Mouse (Mus musculus) ES-Bruce4 (cell line): ENCODE measurements at regions not wholly inside any gene's neighbourhood (a gene's known extent, or its start where the extent isn't known, plus 50 kb on each side); places are given as distances from the start of the nearest gene placed in this dataset.

ENCODE experiments used
- H3K27ac ChIP-seq: 2 replicates; pipeline ENCODE4 v1.5.1; 2012; ENCODE audit warnings: low read length, inconsistent platforms; ENCODE audit not compliant: insufficient read depth
- H3K27me3 ChIP-seq: 2 replicates; pipeline ENCODE4 v1.6.1; 2012; ENCODE audit warnings: mild to moderate bottlenecking, low read length, inconsistent platforms; ENCODE audit not compliant: control insufficient read depth, poor library complexity, insufficient read depth, severe bottlenecking
- H3K36me3 ChIP-seq: 2 replicates; pipeline ENCODE4 v1.6.1; 2012; ENCODE audit warnings: inconsistent platforms, mild to moderate bottlenecking, low read length, moderate library complexity; ENCODE audit not compliant: control insufficient read depth, poor library complexity, insufficient read depth, severe bottlenecking
- H3K4me1 ChIP-seq: one replicate; pipeline ENCODE4 v1.8.1; 2011; ENCODE audit warnings: low read length; ENCODE audit not compliant: control insufficient read depth, insufficient read depth
- H3K4me3 ChIP-seq: 2 replicates; pipeline ENCODE4 v1.5.1; 2011; ENCODE audit warnings: low read depth, mild to moderate bottlenecking, low read length
- H3K9ac ChIP-seq: 2 replicates; pipeline ENCODE4 v1.6.1; 2012; ENCODE audit warnings: low read depth, mild to moderate bottlenecking, inconsistent platforms; ENCODE audit not compliant: poor library complexity, severe bottlenecking
- H3K9me3 ChIP-seq: replicated peaks from 2 replicates; pipeline ENCODE4 v1.6.1; 2012; ENCODE audit warnings: mild to moderate bottlenecking, low read length, inconsistent platforms; ENCODE audit not compliant: control insufficient read depth, poor library complexity, insufficient read depth, severe bottlenecking
- CTCF ChIP-seq: IDR thresholded peaks from one replicate; pipeline ENCODE4 v1.8.1; 2011; ENCODE audit warnings: low read depth, low read length
- EP300 ChIP-seq: IDR thresholded peaks from 2 replicates; pipeline ENCODE4 v1.6.1; 2011; ENCODE audit warnings: low read depth, low read length; ENCODE audit not compliant: insufficient read depth
- POLR2A ChIP-seq: IDR thresholded peaks from one replicate; pipeline ENCODE4 v1.8.1; 2011; ENCODE audit warnings: low read length; ENCODE audit not compliant: insufficient read depth

- Histone ChIP-seq H3K9me3 (no peaks in the 10 kb centered on the region), H3K27ac (no peak overlapping the region), H3K27me3 (no peaks in the 10 kb centered on the region), H3K4me1 (no peaks in the 10 kb centered on the region), H3K36me3 (no peaks in the 10 kb centered on the region), H3K4me3 (no peak overlapping the region), H3K9ac (no peak overlapping the region)
- TF ChIP-seq CTCF: no peak
- no peak for TF ChIP-seq POLR2A
- TF ChIP-seq EP300: no peak
Measured at GRCm38 (mm10) chr9:52591188-52591587, 88.4 kb downstream of the AI593442 start.

- no peaks in the 10 kb centered on the region for H3K36me3 ChIP-seq
- no peak overlapping the region for H3K27ac ChIP-seq
- no peak overlapping the region for H3K4me3 ChIP-seq
- no peaks in the 10 kb centered on the region for H3K27me3 ChIP-seq
- TF ChIP-seq EP300 (no peak), CTCF (no peak), POLR2A (no peak)
- H3K9me3 ChIP-seq: no peaks in the 10 kb centered on the region
- H3K4me1 ChIP-seq: no peaks in the 10 kb centered on the region
- no peak overlapping the region for H3K9ac ChIP-seq
Measured at GRCm38 (mm10) chr9:52574066-52574465, 105.5 kb downstream of the AI593442 start.

GRCm38 (mm10) chr9:52551577-52552281 is 127.9 kb downstream of the AI593442 start:
- no peaks in the 10 kb centered on the region for H3K27me3 ChIP-seq
- H3K4me3 ChIP-seq: no peak overlapping the region
- H3K27ac ChIP-seq: no peak overlapping the region
- no peak overlapping the region for H3K9ac ChIP-seq
- no peaks in the 10 kb centered on the region for H3K9me3 ChIP-seq
- no peaks in the 10 kb centered on the region for H3K4me1 ChIP-seq
- no peaks in the 10 kb centered on the region for H3K36me3 ChIP-seq
- TF ChIP-seq EP300 (no peak), CTCF (no peak), POLR2A (no peak)

- Histone ChIP-seq H3K4me3 (no peak overlapping the region), H3K4me1 (no peaks in the 10 kb centered on the region), H3K9ac (no peak overlapping the region), H3K27ac (no peak overlapping the region), H3K9me3 (no peaks in the 10 kb centered on the region), H3K27me3 (no peaks in the 10 kb centered on the region), H3K36me3 (no peaks in the 10 kb centered on the region)
- TF ChIP-seq EP300 (no peak), CTCF (no peak)
Measured at GRCm38 (mm10) chr9:52546071-52546470, 133.5 kb downstream of the AI593442 start.

- TF ChIP-seq POLR2A (no peak), CTCF (no peak), EP300 (no peak)
- Histone ChIP-seq H3K27me3 (no peaks in the 10 kb centered on the region), H3K27ac (no peak overlapping the region), H3K36me3 (no peaks in the 10 kb centered on the region), H3K9ac (no peak overlapping the region), H3K4me1 (no peaks in the 10 kb centered on the region), H3K9me3 (no peaks in the 10 kb centered on the region), H3K4me3 (no peak overlapping the region)
Measured at GRCm38 (mm10) chr9:52539086-52539485, 140.5 kb downstream of the AI593442 start.

- no peaks in the 10 kb centered on the region for H3K9me3 ChIP-seq
Measured at GRCm38 (mm10) chr9:52529444-52529915, 150.1 kb downstream of the AI593442 start.

More at GRCm38 (mm10) chr9:52529444-52529915, 150.1 kb downstream of the AI593442 start:
- Histone ChIP-seq H3K4me3 (no peak overlapping the region), H3K27ac (no peak overlapping the region), H3K36me3 (no peaks in the 10 kb centered on the region), H3K9ac (no peak overlapping the region), H3K4me1 (no peaks in the 10 kb centered on the region), H3K27me3 (no peaks in the 10 kb centered on the region)
- TF ChIP-seq EP300 (no peak), CTCF (no peak)
